Mouse (Mus musculus) liver, embryonic 14.5 days (tissue): ENCODE results near the gene Dlx6. TPM values are rescaled to one million over a fixed set of nuclear protein-coding genes. Genes with fewer than 3 reads are reported as not detected.

ENCODE experiments used
- ATAC-seq: fragments of 200-750 bp; cut with Nextera tagmentation; 2 replicates; pipeline ENCODE4 v1.8.0; 2017; ENCODE audit warnings: moderate number of reproducible peaks, mild to moderate bottlenecking, moderate library complexity; ENCODE audit not compliant: insufficient read depth
- DNase-seq, 3 experiments: peaks; one replicate each; pipeline ENCODE4 v3.0.0-alpha.2; 2012 to 2013; ENCODE audit warnings: low read depth in 3 of 3, low spot score in 3 of 3
- H3K27ac ChIP-seq: fragments of 300-500 bp; sonication (generic); 2 replicates; pipeline ENCODE4 v1.5.1; 2014; ENCODE audit warnings: moderate library complexity, mild to moderate bottlenecking, control low read depth, inconsistent platforms
- H3K27me3 ChIP-seq: fragments of 300-500 bp; sonication (generic); 2 replicates; pipeline ENCODE4 v1.6.1; 2014; ENCODE audit warnings: mild to moderate bottlenecking, low read length, moderate library complexity; ENCODE audit not compliant: control insufficient read depth, insufficient read depth
- H3K36me3 ChIP-seq: fragments of 300-500 bp; sonication (generic); replicated peaks from 2 replicates; pipeline ENCODE4 v1.6.1; 2014; ENCODE audit warnings: low read depth; ENCODE audit not compliant: control insufficient read depth, insufficient read depth
- H3K4me1 ChIP-seq, 2 experiments: fragments of 200-500 bp in 1 of 2; fragments of 300-500 bp in 1 of 2; sonication (generic) in 1 of 2; replicated peaks; 2 replicates each; pipeline ENCODE4 v1.6.1; 2012 to 2014; ENCODE audit warnings: antibody characterized with exemption in 1 of 2, inconsistent platforms in 1 of 2, low read length in 1 of 2; ENCODE audit not compliant: control insufficient read depth in 2 of 2, insufficient read depth in 2 of 2
- H3K4me2 ChIP-seq: fragments of 300-500 bp; sonication (generic); 2 replicates; pipeline ENCODE4 v1.6.1; 2014; ENCODE audit warnings: low read depth, mild to moderate bottlenecking, control low read depth, moderate library complexity
- H3K4me3 ChIP-seq, 2 experiments: fragments of 200-500 bp in 1 of 2; fragments of 300-500 bp in 1 of 2; sonication (generic) in 1 of 2; 2 replicates each; pipeline ENCODE4 v1.5.1; 2012 to 2014; ENCODE audit warnings: low read depth in 2 of 2, low read length in 2 of 2, mild to moderate bottlenecking in 2 of 2, control low read depth in 1 of 2, inconsistent platforms in 1 of 2, moderate library complexity in 1 of 2; ENCODE audit not compliant: insufficient read depth in 1 of 2
- H3K9ac ChIP-seq: fragments of 300-500 bp; sonication (generic); replicated peaks from 2 replicates; pipeline ENCODE4 v1.6.1; 2014; ENCODE audit warnings: mild to moderate bottlenecking, control low read depth, moderate library complexity
- H3K9me3 ChIP-seq: fragments of 300-500 bp; sonication (generic); 2 replicates; pipeline ENCODE4 v1.6.1; 2016; ENCODE audit warnings: low read length, mixed read lengths; ENCODE audit not compliant: control insufficient read depth
- CTCF ChIP-seq: IDR thresholded peaks from 2 replicates; pipeline ENCODE4 v1.5.1; 2016; ENCODE audit warnings: antibody characterized with exemption, low read depth, control low read depth
- EP300 ChIP-seq: IDR thresholded peaks from 2 replicates; pipeline ENCODE4 v1.6.1; 2016; ENCODE audit warnings: antibody characterized with exemption, low read depth
- WGBS: fragments of 180-500 bp; shearing (Covaris S2); extraction: QIAGEN DNeasy Blood & Tissue Kit; methylation state at CpG from one replicate; pipeline ENCODE4 v1.1.7; 2014; ENCODE audit not compliant: insufficient replicate concordance; 5-methylcytosine and 5-hydroxymethylcytosine counted together
- polyA plus RNA-seq, 2 experiments: library from polyadenylated mRNA; depleted of rRNA in 1 of 2; stranded (reverse) in 1 of 2; unstranded in 1 of 2; fragments of >200 nt; fragmentation: Nextera tagmentation in 1 of 2; extraction: Ambion mirVana in 1 of 2; gene quantifications; 2 replicates each; pipeline versions ENCODE4 v1.2.1 to v1.2.3; 2012 to 2014

Gene Dlx6
- polyA plus RNA-seq, 2 experiments, result not detected

- Histone ChIP-seq H3K9ac (no peak overlapping the region), H3K4me1 (no peaks in the 10 kb centered on the region), H3K4me3 (no peak overlapping the region), H3K36me3 (no peaks in the 10 kb centered on the region), H3K9me3 (no peaks in the 10 kb centered on the region), H3K27me3 (peaks cover 22% of the 10 kb centered on the region), H3K27ac (no peak overlapping the region), H3K4me2 (no peak overlapping the region)
- DNase-seq, result no peak
- TF ChIP-seq CTCF (no peak), EP300 (no peak)
- 54% methylated on average over 3 of the region's 3 CpGs for WGBS
- ATAC-seq, result no peak
These were observed 23.1 kb downstream of the Dlx6 start for GRCm38 (mm10) chr6:6886225-6886624.

- ATAC-seq (no peak), DNase-seq (no peak)
- WGBS, result 50% methylated on average over 6 of the region's 6 CpGs
- H3K4me2 ChIP-seq, result no peak overlapping the region
- no peak overlapping the region for H3K9ac ChIP-seq
- TF ChIP-seq CTCF, result no peak
- TF ChIP-seq EP300, result no peak
- H3K9me3 ChIP-seq, result no peaks in the 10 kb centered on the region
- no peaks in the 10 kb centered on the region for H3K4me1 ChIP-seq
- no peak overlapping the region for H3K27ac ChIP-seq
- H3K36me3 ChIP-seq, result no peaks in the 10 kb centered on the region
- no peaks in the 10 kb centered on the region for H3K27me3 ChIP-seq
- no peak overlapping the region for H3K4me3 ChIP-seq
These were observed 26.9 kb downstream of the Dlx6 start for GRCm38 (mm10) chr6:6890047-6890446.

- H3K27ac ChIP-seq, result no peak overlapping the region
- TF ChIP-seq EP300, result no peak
- no peak for TF ChIP-seq CTCF
- no peaks in the 10 kb centered on the region for H3K9me3 ChIP-seq
- no peak overlapping the region for H3K9ac ChIP-seq
- H3K4me3 ChIP-seq, result no peak overlapping the region
- H3K27me3 ChIP-seq, result no peaks in the 10 kb centered on the region
- H3K4me2 ChIP-seq, result no peak overlapping the region
- H3K36me3 ChIP-seq, result no peaks in the 10 kb centered on the region
- no peak for DNase-seq
- 65% methylated on average over 8 of the region's 8 CpGs for WGBS
- ATAC-seq, result no peak
- H3K4me1 ChIP-seq, result no peaks in the 10 kb centered on the region
These were observed 46.5 kb downstream of the Dlx6 start for GRCm38 (mm10) chr6:6909586-6909985.

- no peak overlapping the region for H3K4me3 ChIP-seq
- WGBS, result 67% methylated on average over 1 of the region's 1 CpGs
- no peak overlapping the region for H3K27ac ChIP-seq
- DNase-seq, result no peak
- H3K27me3 ChIP-seq, result no peaks in the 10 kb centered on the region
- H3K4me1 ChIP-seq, result no peaks in the 10 kb centered on the region
- H3K9me3 ChIP-seq, result no peaks in the 10 kb centered on the region
- H3K4me2 ChIP-seq, result no peak overlapping the region
- TF ChIP-seq EP300, result no peak
- no peaks in the 10 kb centered on the region for H3K36me3 ChIP-seq
- no peak overlapping the region for H3K9ac ChIP-seq
- no peak for ATAC-seq
These were observed 51.2 kb downstream of the Dlx6 start for GRCm38 (mm10) chr6:6914304-6914703.

- Histone ChIP-seq H3K4me3 (no peak overlapping the region), H3K27ac (no peak overlapping the region), H3K9me3 (no peaks in the 10 kb centered on the region), H3K27me3 (no peaks in the 10 kb centered on the region), H3K36me3 (no peaks in the 10 kb centered on the region), H3K4me1 (no peaks in the 10 kb centered on the region), H3K9ac (no peak overlapping the region), H3K4me2 (no peak overlapping the region)
- ATAC-seq (no peak), DNase-seq (peak in 2 of 3 experiments; percentile 2)
- 27% methylated on average over 5 of the region's 5 CpGs for WGBS
- no peak for TF ChIP-seq EP300
- peak; percentile 45 for TF ChIP-seq CTCF
These were observed 51.9 kb downstream of the Dlx6 start for GRCm38 (mm10) chr6:6914849-6915525.
